Mouse (Mus musculus): Measurements from ENCODE around the gene Prrt3.
A peak's percentile ranks its signal among the peaks of the same experiment; 100 is the strongest.

DNA sequence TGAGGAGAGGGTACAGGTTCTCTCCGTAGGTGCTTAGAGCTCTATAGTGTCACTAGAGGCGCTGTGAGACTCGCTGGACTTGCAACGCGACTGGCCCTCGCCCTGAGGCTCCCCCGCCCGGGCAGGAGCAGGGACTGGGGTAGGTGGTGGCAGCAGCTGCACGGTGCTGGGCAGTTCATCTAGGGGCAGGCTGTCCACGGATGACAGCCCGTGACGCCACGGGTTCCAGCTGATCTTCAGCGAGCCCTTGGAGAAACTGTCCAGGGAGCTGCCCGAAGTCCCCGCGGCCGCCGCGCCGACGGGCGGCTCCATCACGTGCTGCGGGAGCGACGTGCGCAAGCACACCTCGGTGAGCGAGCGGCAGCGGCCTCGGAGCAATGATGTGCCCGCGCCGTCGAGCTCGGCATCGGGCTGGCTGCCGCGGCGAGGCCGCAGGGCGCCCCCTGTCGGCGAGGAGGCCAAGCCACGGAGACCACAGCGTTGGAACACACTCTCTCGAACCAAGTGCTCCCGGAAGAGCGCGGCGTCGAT is 7.4 kb downstream of the Prrt3 start:
- TF ChIP-seq CTCF (conservative IDR thresholded peaks at IDR 0.05; ENCODE audit: low read length) (peak; percentile 12; the same call in 1 of the 2 replicates), POU5F1 (IDR thresholded peaks at IDR 0.05; ENCODE audit: borderline replicate concordance, low read length) (no peak), NANOG (IDR thresholded peaks at IDR 0.05; ENCODE audit: borderline replicate concordance, low read length) (no peak)

Data from E14TG2a.4 (cell line).